Mouse (Mus musculus) ES-Bruce4 (cell line): Measurements from ENCODE around the gene Gm15013. TPM values are rescaled to one million over a fixed set of nuclear protein-coding genes. Genes with fewer than 3 reads are reported as not detected.
"Not testable (repeated sequence)": the region's sequence is repeated elsewhere in the genome, so short reads cannot be mapped to it uniquely, and the experiment has no call there.

Experiments
- H3K27ac ChIP-seq: 2 replicates; pipeline ENCODE4 v1.5.1; 2012; ENCODE audit warnings: low read length, inconsistent platforms; ENCODE audit not compliant: insufficient read depth
- H3K27me3 ChIP-seq: 2 replicates; pipeline ENCODE4 v1.6.1; 2012; ENCODE audit warnings: mild to moderate bottlenecking, low read length, inconsistent platforms; ENCODE audit not compliant: control insufficient read depth, poor library complexity, insufficient read depth, severe bottlenecking
- H3K36me3 ChIP-seq: 2 replicates; pipeline ENCODE4 v1.6.1; 2012; ENCODE audit warnings: inconsistent platforms, mild to moderate bottlenecking, low read length, moderate library complexity; ENCODE audit not compliant: control insufficient read depth, poor library complexity, insufficient read depth, severe bottlenecking
- H3K4me1 ChIP-seq: one replicate; pipeline ENCODE4 v1.8.1; 2011; ENCODE audit warnings: low read length; ENCODE audit not compliant: control insufficient read depth, insufficient read depth
- H3K4me3 ChIP-seq: 2 replicates; pipeline ENCODE4 v1.5.1; 2011; ENCODE audit warnings: low read depth, mild to moderate bottlenecking, low read length
- H3K9ac ChIP-seq: 2 replicates; pipeline ENCODE4 v1.6.1; 2012; ENCODE audit warnings: low read depth, mild to moderate bottlenecking, inconsistent platforms; ENCODE audit not compliant: poor library complexity, severe bottlenecking
- H3K9me3 ChIP-seq: replicated peaks from 2 replicates; pipeline ENCODE4 v1.6.1; 2012; ENCODE audit warnings: mild to moderate bottlenecking, low read length, inconsistent platforms; ENCODE audit not compliant: control insufficient read depth, poor library complexity, insufficient read depth, severe bottlenecking
- CTCF ChIP-seq: IDR thresholded peaks from one replicate; pipeline ENCODE4 v1.8.1; 2011; ENCODE audit warnings: low read depth, low read length
- EP300 ChIP-seq: IDR thresholded peaks from 2 replicates; pipeline ENCODE4 v1.6.1; 2011; ENCODE audit warnings: low read depth, low read length; ENCODE audit not compliant: insufficient read depth
- POLR2A ChIP-seq: IDR thresholded peaks from one replicate; pipeline ENCODE4 v1.8.1; 2011; ENCODE audit warnings: low read length; ENCODE audit not compliant: insufficient read depth
- polyA plus RNA-seq: library from polyadenylated mRNA; stranded (reverse); fragments of >200 nt; gene quantifications from 2 replicates; pipeline ENCODE4 v1.2.4, GENCODE M21; 2011; ENCODE audit warnings: low read depth; ENCODE audit not compliant: missing spikeins, insufficient read depth, insufficient read length

The Gm15013 gene
- 2.4 and 2.9 TPM in 2 replicates for polyA plus RNA-seq

DNA sequence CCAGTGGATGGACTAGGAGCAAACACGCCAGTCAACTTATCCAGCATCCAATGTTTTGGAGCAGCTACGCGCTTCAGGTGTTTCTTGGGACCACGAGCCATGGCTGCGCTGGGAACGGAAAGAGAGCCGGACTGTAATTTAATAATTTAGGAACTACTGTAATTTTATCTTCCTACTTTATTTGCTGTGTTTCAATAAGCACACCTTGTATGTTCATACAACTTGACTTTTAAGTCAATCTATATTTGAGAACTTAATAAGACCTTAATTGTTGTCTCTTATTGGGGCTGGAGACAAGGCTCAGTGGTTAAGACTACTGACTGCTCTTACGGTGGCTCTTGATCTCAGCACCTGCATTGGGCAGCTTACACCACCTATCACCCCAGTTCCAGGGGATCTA is at the start of gene Gm15013:
Gene Gm15013 (minus strand): TSS at position 101 of the 400 bp plus-strand sequence.
- Histone ChIP-seq H3K36me3 (no peaks in the 10 kb centered on the region), H3K27me3 (no peaks in the 10 kb centered on the region), H3K4me1 (no peaks in the 10 kb centered on the region), H3K9me3 (no peaks in the 10 kb centered on the region), H3K9ac (no peak within 1 kb of the TSS), H3K4me3 (no peak within 1 kb of the TSS), H3K27ac (no peak within 1 kb of the TSS)
- TF ChIP-seq POLR2A (no peak), EP300 (no peak), CTCF (no peak)

DNA sequence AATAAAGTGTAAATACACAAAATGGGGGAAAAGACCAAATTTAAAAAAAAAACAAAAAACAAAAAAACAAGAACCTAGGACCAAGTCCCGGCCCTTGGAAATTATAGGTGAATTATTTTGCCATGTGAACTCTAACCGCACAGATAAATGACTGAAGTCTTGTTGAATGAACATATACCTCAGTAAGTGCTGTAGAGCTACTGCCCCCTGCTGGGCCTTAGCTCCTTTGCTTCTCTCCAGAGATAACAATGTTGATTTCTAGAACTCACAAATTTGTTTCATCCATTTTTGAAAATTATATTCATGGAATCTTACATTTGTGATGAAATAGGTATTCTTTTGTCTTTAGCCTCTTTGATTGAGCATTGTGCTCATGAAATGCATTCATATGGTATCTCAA is 48.3 kb upstream of the Gm15013 start:
- no peak overlapping the region for H3K4me3 ChIP-seq
- H3K36me3 ChIP-seq, result no peaks in the 10 kb centered on the region
- TF ChIP-seq POLR2A, result no peak
- no peak for TF ChIP-seq EP300
- no peak for TF ChIP-seq CTCF
- H3K9ac ChIP-seq, result no peak overlapping the region
- no peak overlapping the region for H3K27ac ChIP-seq
- no peaks in the 10 kb centered on the region for H3K4me1 ChIP-seq
- H3K27me3 ChIP-seq, result no peaks in the 10 kb centered on the region
- no peaks in the 10 kb centered on the region for H3K9me3 ChIP-seq

GRCm38 (mm10) chrX:139758634-139759033 is 44.4 kb upstream of the Gm15013 start:
- H3K9me3 ChIP-seq, H3K4me3 ChIP-seq, H3K27ac ChIP-seq, H3K27me3 ChIP-seq, H3K4me1 ChIP-seq, H3K36me3 ChIP-seq, H3K9ac ChIP-seq: not testable (repeated sequence)

- no peak overlapping the region for H3K27ac ChIP-seq
- H3K4me1 ChIP-seq, result no peaks in the 10 kb centered on the region
- H3K36me3 ChIP-seq, result no peaks in the 10 kb centered on the region
- no peaks in the 10 kb centered on the region for H3K9me3 ChIP-seq
- H3K27me3 ChIP-seq, result no peaks in the 10 kb centered on the region
- peak; percentile 55 for TF ChIP-seq CTCF
- no peak for TF ChIP-seq EP300
- no peak overlapping the region for H3K4me3 ChIP-seq
- no peak overlapping the region for H3K9ac ChIP-seq
These were observed 37.6 kb upstream of the Gm15013 start for GRCm38 (mm10) chrX:139751855-139752254.

DNA sequence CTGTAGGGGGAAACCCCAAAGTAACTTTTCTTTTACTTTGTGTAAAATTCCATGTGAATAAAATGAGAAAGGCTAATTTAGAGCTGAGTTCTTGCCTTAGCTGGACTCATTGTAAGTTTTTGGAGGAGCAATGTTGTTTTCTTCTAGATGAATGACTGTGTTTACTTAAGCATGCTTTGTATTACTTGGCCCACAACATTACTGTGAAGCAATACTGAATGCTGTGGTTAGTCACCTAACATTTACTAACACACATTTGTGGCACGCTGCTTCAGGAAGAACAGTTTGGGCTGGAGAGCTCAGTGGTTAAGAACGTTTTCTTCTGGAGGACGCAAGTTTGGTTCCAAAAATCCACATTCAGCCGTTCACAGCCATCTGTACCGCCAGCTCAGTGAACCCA is 22.8 kb upstream of the Gm15013 start:
- TF ChIP-seq CTCF, result no peak
- TF ChIP-seq EP300, result no peak
- no peak for TF ChIP-seq POLR2A
- H3K4me3 ChIP-seq, result no peak overlapping the region

DNA sequence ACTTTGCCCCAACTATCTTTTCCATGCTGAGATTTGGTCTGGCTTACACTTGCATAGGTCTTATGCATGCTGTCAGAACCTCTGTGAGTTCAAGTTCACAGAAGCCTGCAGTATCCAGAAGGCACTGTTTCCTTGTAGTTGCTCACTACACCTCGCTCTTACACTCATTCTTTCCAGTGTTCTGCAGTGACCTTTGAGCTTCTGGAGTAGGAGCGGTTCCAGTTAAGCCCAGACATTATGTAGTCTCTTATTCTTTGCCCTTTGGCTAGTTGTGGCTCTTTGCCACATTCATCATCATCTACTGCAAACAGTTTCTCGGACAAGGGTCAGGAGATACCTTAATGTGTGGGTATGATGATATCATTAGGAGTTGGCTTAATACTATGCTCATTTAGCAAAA is 16.3 kb upstream of the Gm15013 start:
- H3K27me3 ChIP-seq, result no peaks in the 10 kb centered on the region
- no peaks in the 10 kb centered on the region for H3K4me1 ChIP-seq
- TF ChIP-seq CTCF, result no peak
- no peak for TF ChIP-seq POLR2A
- no peak for TF ChIP-seq EP300
- no peaks in the 10 kb centered on the region for H3K9me3 ChIP-seq
- H3K4me3 ChIP-seq, result no peak overlapping the region
- H3K36me3 ChIP-seq, result no peaks in the 10 kb centered on the region
- H3K9ac ChIP-seq, result no peak overlapping the region
- H3K27ac ChIP-seq, result no peak overlapping the region

More for the DNA sequence above, 22.8 kb upstream of the Gm15013 start:
- H3K36me3 ChIP-seq, result no peaks in the 10 kb centered on the region
- H3K4me1 ChIP-seq, result no peaks in the 10 kb centered on the region
- no peak overlapping the region for H3K9ac ChIP-seq
- H3K27ac ChIP-seq, result no peak overlapping the region
- H3K9me3 ChIP-seq, result no peaks in the 10 kb centered on the region
- no peaks in the 10 kb centered on the region for H3K27me3 ChIP-seq

DNA sequence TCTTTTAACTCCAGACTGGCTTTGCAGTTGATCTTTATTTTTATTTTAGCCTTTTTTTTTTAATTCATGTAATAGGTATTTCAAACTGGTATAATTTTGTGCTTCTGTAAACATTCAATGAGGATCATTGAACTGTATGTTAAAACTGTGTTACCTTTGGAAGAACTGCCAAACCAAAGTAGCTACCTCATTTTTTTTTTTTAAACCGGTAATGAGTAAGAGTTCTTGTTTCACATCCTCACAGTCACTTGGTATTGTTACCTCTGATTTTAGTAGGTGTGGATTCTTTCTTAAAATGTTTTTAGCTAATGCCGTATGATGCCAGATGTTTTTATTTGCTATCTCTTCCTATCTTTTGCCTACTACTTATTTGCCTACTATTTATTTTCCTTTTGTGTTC is 8.1 kb upstream of the Gm15013 start:
- Histone ChIP-seq H3K9ac (no peak overlapping the region), H3K27me3 (no peaks in the 10 kb centered on the region), H3K9me3 (no peaks in the 10 kb centered on the region), H3K27ac (no peak overlapping the region), H3K4me1 (no peaks in the 10 kb centered on the region), H3K36me3 (no peaks in the 10 kb centered on the region), H3K4me3 (no peak overlapping the region)
- no peak for TF ChIP-seq CTCF
- TF ChIP-seq POLR2A, result no peak
- no peak for TF ChIP-seq EP300
